Mouse (Mus musculus) kidney, postnatal 0 days (tissue): ENCODE measurements around the gene Usp4. TPM values are rescaled to one million over a fixed set of nuclear protein-coding genes. Genes with fewer than 3 reads are reported as not detected.

Experiments
- ATAC-seq: fragments of 200-750 bp; cut with Nextera tagmentation; replicated peaks from 2 replicates; pipeline ENCODE4 v1.8.0; 2017; ENCODE audit warnings: low read depth, moderate number of reproducible peaks, moderate TSS enrichment, moderate library complexity; ENCODE audit not compliant: low FRiP score
- DNase-seq: peaks from one replicate; pipeline ENCODE4 v3.0.0-alpha.2; 2016; ENCODE audit warnings: low spot score
- H3K27ac ChIP-seq: fragments of 300-500 bp; sonication (generic); 2 replicates; pipeline ENCODE4 v1.5.1; 2014; ENCODE audit warnings: mild to moderate bottlenecking
- H3K27me3 ChIP-seq: fragments of 300-500 bp; sonication (generic); 2 replicates; pipeline ENCODE4 v1.6.1; 2014; ENCODE audit warnings: low read length, mixed read lengths; ENCODE audit not compliant: insufficient read depth
- H3K36me3 ChIP-seq: fragments of 300-500 bp; sonication (generic); 2 replicates; pipeline ENCODE4 v1.6.1; 2014; ENCODE audit warnings: low read length, mixed read lengths; ENCODE audit not compliant: insufficient read depth
- H3K4me1 ChIP-seq: fragments of 300-500 bp; sonication (generic); replicated peaks from 2 replicates; pipeline ENCODE4 v1.6.1; 2014; ENCODE audit warnings: antibody characterized with exemption, low read length, mixed read lengths; ENCODE audit not compliant: insufficient read depth
- H3K4me2 ChIP-seq: fragments of 300-500 bp; sonication (generic); 2 replicates; pipeline ENCODE4 v1.6.1; 2014; ENCODE audit warnings: mild to moderate bottlenecking, low read length, moderate library complexity, mixed read lengths
- H3K4me3 ChIP-seq: fragments of 300-500 bp; sonication (generic); replicated peaks from 2 replicates; pipeline ENCODE4 v1.5.1; 2014; ENCODE audit warnings: low read depth, low read length
- H3K9ac ChIP-seq: fragments of 300-500 bp; sonication (generic); 2 replicates; pipeline ENCODE4 v1.6.1; 2014; ENCODE audit warnings: low read depth, low read length
- H3K9me3 ChIP-seq: fragments of 300-500 bp; sonication (generic); replicated peaks from 2 replicates; pipeline ENCODE4 v1.6.1; 2016; ENCODE audit warnings: low read length, inconsistent platforms, mixed read lengths
- CTCF ChIP-seq: IDR thresholded peaks from 2 replicates; pipeline ENCODE4 v1.5.1; 2016; ENCODE audit warnings: antibody characterized with exemption, low read depth, mild to moderate bottlenecking, moderate library complexity
- WGBS: fragments of 180-500 bp; shearing (Covaris S2); extraction: QIAGEN DNeasy Blood & Tissue Kit; methylation state at CpG from one replicate; pipeline ENCODE4 v1.1.7; 2014; 5-methylcytosine and 5-hydroxymethylcytosine counted together
- polyA plus RNA-seq: library from polyadenylated mRNA; unstranded; fragments of >200 nt; fragmentation: Nextera tagmentation; extraction: Ambion mirVana; gene quantifications from 2 replicates; pipeline ENCODE4 v1.2.1, GENCODE M21; 2015

Gene Usp4
- polyA plus RNA-seq, 1 experiment from 2014 or later = 64.0 TPM

DNA sequence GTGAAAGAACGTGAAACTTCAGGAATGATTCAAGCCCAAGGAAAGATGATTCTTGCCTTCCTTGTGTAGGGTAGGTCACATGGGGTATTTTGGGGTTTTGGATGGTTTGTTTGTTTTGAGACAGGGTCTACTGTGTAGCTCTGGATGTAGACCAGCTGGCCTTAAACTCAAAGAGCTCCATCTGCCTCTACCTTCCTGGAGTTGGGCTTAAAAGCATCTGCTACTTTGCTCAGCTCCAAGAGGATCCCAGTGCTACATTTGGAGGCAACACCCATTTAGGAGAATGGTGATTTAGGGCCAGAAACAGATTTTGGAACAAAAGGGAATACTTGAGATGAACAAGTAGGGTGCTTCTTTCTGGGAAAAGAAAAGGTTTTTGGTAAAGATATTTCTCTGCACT lies 22.9 kb upstream of the Usp4 start:
- no peaks in the 10 kb centered on the region for H3K9me3 ChIP-seq
- H3K4me2 ChIP-seq = no peak overlapping the region
- H3K4me1 ChIP-seq = no peaks in the 10 kb centered on the region
- H3K4me3 ChIP-seq = no peak overlapping the region
- ATAC-seq (no peak), DNase-seq (no peak)
- no peaks in the 10 kb centered on the region for H3K27me3 ChIP-seq
- WGBS = 97% methylated on average over 1 of the region's 1 CpGs
- peaks cover 10% of the 10 kb centered on the region; the same call in 1 of the 2 replicates for H3K36me3 ChIP-seq
- no peak overlapping the region for H3K9ac ChIP-seq
- no peak for TF ChIP-seq CTCF
- H3K27ac ChIP-seq = no peak overlapping the region

- no peak for TF ChIP-seq CTCF
- no peak for ATAC-seq
Observed at GRCm38 (mm10) chr9:108325811-108326210, 21.8 kb upstream of the Usp4 start.

GRCm38 (mm10) chr9:108337848-108338550 lies 9.7 kb upstream of the Usp4 start:
- Histone ChIP-seq H3K36me3 (peaks cover 29% of the 10 kb centered on the region), H3K4me2 (peak overlapping the region; percentile 79; the same call in 1 of the 2 replicates), H3K9me3 (no peaks in the 10 kb centered on the region), H3K9ac (no peak overlapping the region), H3K27ac (peak overlapping the region; percentile 98), H3K27me3 (no peaks in the 10 kb centered on the region), H3K4me1 (peaks cover 21% of the 10 kb centered on the region), H3K4me3 (no peak overlapping the region)
- ATAC-seq (no peak), DNase-seq (no peak)
- no peak for TF ChIP-seq CTCF
- 64% methylated on average over 10 of the region's 10 CpGs for WGBS

More at GRCm38 (mm10) chr9:108325811-108326210, 21.8 kb upstream of the Usp4 start:
- no peak for DNase-seq
- H3K27me3 ChIP-seq = no peaks in the 10 kb centered on the region
- H3K4me3 ChIP-seq = no peak overlapping the region
- no peak overlapping the region for H3K4me2 ChIP-seq
- 97% methylated on average over 2 of the region's 2 CpGs for WGBS
- peaks cover 12% of the 10 kb centered on the region for H3K36me3 ChIP-seq
- H3K9ac ChIP-seq = no peak overlapping the region
- no peaks in the 10 kb centered on the region for H3K4me1 ChIP-seq
- H3K9me3 ChIP-seq = no peaks in the 10 kb centered on the region
- H3K27ac ChIP-seq = no peak overlapping the region

DNA sequence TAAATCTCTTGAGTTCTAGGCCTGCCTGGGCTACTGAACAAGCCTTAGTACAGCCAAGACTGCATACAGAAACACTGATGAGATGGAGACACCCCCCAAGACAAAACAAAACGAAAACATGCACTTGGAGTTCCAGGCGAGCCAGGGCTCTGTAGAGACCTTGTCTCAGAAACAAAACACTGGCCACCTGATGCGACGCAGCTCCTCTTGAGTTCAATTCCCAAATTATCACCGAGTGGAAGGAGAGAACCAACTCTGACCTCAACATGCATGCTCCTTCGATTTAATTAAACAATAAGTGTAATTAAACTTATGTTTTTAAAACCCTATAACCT lies 9.1 kb upstream of the Usp4 start:
- Histone ChIP-seq H3K4me2 (peak overlapping the region; percentile 79), H3K4me1 (peaks cover 21% of the 10 kb centered on the region), H3K4me3 (peak overlapping the region; percentile 62), H3K36me3 (peaks cover 25% of the 10 kb centered on the region), H3K9ac (peak overlapping the region; percentile 83; the same call in 1 of the 2 replicates), H3K9me3 (no peaks in the 10 kb centered on the region), H3K27ac (peak overlapping the region; percentile 98), H3K27me3 (no peaks in the 10 kb centered on the region)
- DNase-seq (no peak), ATAC-seq (no peak)
- 20% methylated on average over 6 of the region's 6 CpGs for WGBS
- no peak for TF ChIP-seq CTCF

GRCm38 (mm10) chr9:108338886-108339781 lies 8.5 kb upstream of the Usp4 start, which contains the start of gene Gpx1:
TSS of gene Gpx1 (plus strand) at chr9:108338903.
- H3K27me3 ChIP-seq = no peaks in the 10 kb centered on the region
- WGBS = under 1% methylated on average over 49 of the region's 49 CpGs
- H3K27ac ChIP-seq = peak within 1 kb of the TSS; percentile 98
- H3K4me2 ChIP-seq = peak within 1 kb of the TSS; percentile 79
- DNase-seq (peak; percentile 99), ATAC-seq (peak; percentile 93)
- 0 out of 2 replicates have a peak, but pooled peaks have one; percentile 12 for TF ChIP-seq CTCF
- peaks cover 18% of the 10 kb centered on the region for H3K36me3 ChIP-seq
- peak within 1 kb of the TSS; percentile 62 for H3K4me3 ChIP-seq
- H3K9ac ChIP-seq = peak within 1 kb of the TSS; percentile 83
- peaks cover 21% of the 10 kb centered on the region for H3K4me1 ChIP-seq
- no peaks in the 10 kb centered on the region for H3K9me3 ChIP-seq

GRCm38 (mm10) chr9:108339886-108340257 lies 7.8 kb upstream of the Usp4 start:
- peak; percentile 17 for DNase-seq
- 11% methylated on average over 20 of the region's 20 CpGs for WGBS

More at GRCm38 (mm10) chr9:108339886-108340257, 7.8 kb upstream of the Usp4 start:
- peaks cover 12% of the 10 kb centered on the region for H3K36me3 ChIP-seq
- ATAC-seq = no peak
- peak overlapping the region; percentile 98 for H3K27ac ChIP-seq
- H3K4me1 ChIP-seq = peaks cover 21% of the 10 kb centered on the region
- no peak for TF ChIP-seq CTCF
- H3K4me2 ChIP-seq = peak overlapping the region; percentile 79
- peak overlapping the region; percentile 62 for H3K4me3 ChIP-seq
- H3K9ac ChIP-seq = peak overlapping the region; percentile 83
- H3K9me3 ChIP-seq = no peaks in the 10 kb centered on the region
- no peaks in the 10 kb centered on the region for H3K27me3 ChIP-seq
